Mouse (Mus musculus) T-cell, adult 2 months (primary cell): ENCODE results near the gene Phlpp1.

Experiments used
- DNase-seq: peaks from one replicate; pipeline ENCODE4 v3.0.0; 2022; ENCODE audit warnings: low spot score

Phlpp1 gene

GRCm38 (mm10) chr1:106194263-106194662 is 22.7 kb downstream of the Phlpp1 start:
- no peak for DNase-seq

- DNase-seq = no peak
These were observed 26.4 kb downstream of the Phlpp1 start for GRCm38 (mm10) chr1:106197991-106198390.

GRCm38 (mm10) chr1:106199109-106199508 is 27.6 kb downstream of the Phlpp1 start:
- DNase-seq = no peak

GRCm38 (mm10) chr1:106199686-106200085 is 28.1 kb downstream of the Phlpp1 start:
- DNase-seq = no peak

GRCm38 (mm10) chr1:106201025-106201424 is 29.5 kb downstream of the Phlpp1 start:
- no peak for DNase-seq

- DNase-seq = no peak
These were observed 30.4 kb downstream of the Phlpp1 start for GRCm38 (mm10) chr1:106201929-106202328.

GRCm38 (mm10) chr1:106203942-106204341 is 32.4 kb downstream of the Phlpp1 start:
- no peak for DNase-seq

- no peak for DNase-seq
These were observed 32.8 kb downstream of the Phlpp1 start for GRCm38 (mm10) chr1:106204350-106204749.

- DNase-seq = no peak
These were observed 37.0 kb downstream of the Phlpp1 start for GRCm38 (mm10) chr1:106208581-106208980.

- no peak for DNase-seq
These were observed 38.9 kb downstream of the Phlpp1 start for GRCm38 (mm10) chr1:106210461-106210860.

GRCm38 (mm10) chr1:106211146-106211545 is 39.6 kb downstream of the Phlpp1 start:
- no peak for DNase-seq

GRCm38 (mm10) chr1:106220431-106220830 is 48.9 kb downstream of the Phlpp1 start:
- DNase-seq = no peak

- no peak for DNase-seq
These were observed 49.8 kb downstream of the Phlpp1 start for GRCm38 (mm10) chr1:106221371-106221770.

GRCm38 (mm10) chr1:106221964-106222363 is 50.4 kb downstream of the Phlpp1 start:
- no peak for DNase-seq

- no peak for DNase-seq
These were observed 55.1 kb downstream of the Phlpp1 start for GRCm38 (mm10) chr1:106226613-106227012.

GRCm38 (mm10) chr1:106230313-106230712 is 58.8 kb downstream of the Phlpp1 start:
- no peak for DNase-seq

- no peak for DNase-seq
These were observed 59.8 kb downstream of the Phlpp1 start for GRCm38 (mm10) chr1:106231345-106231744.

GRCm38 (mm10) chr1:106231805-106232459 is 60.4 kb downstream of the Phlpp1 start:
- no peak for DNase-seq

- DNase-seq = no peak
These were observed 60.9 kb downstream of the Phlpp1 start for GRCm38 (mm10) chr1:106232460-106232850.

GRCm38 (mm10) chr1:106236986-106237385 is 65.4 kb downstream of the Phlpp1 start:
- no peak for DNase-seq

- no peak for DNase-seq
These were observed 68.6 kb downstream of the Phlpp1 start for GRCm38 (mm10) chr1:106240116-106240685.

- no peak for DNase-seq
These were observed 69.5 kb downstream of the Phlpp1 start for GRCm38 (mm10) chr1:106241059-106241458.

- DNase-seq = no peak
These were observed 70.6 kb downstream of the Phlpp1 start for GRCm38 (mm10) chr1:106242129-106242528.

GRCm38 (mm10) chr1:106243371-106243770 is 71.8 kb downstream of the Phlpp1 start:
- no peak for DNase-seq
